Mouse (Mus musculus) kidney, embryonic 14.5 days (tissue): ENCODE results near the gene Hoxb9. TPM values are rescaled to one million over a fixed set of nuclear protein-coding genes. Genes with fewer than 3 reads are reported as not detected.

ENCODE experiments used
- ATAC-seq: fragments of 200-750 bp; cut with Nextera tagmentation; 2 replicates; pipeline ENCODE4 v1.8.0; 2017; ENCODE audit warnings: moderate number of reproducible peaks, mild to moderate bottlenecking, moderate TSS enrichment, moderate library complexity; ENCODE audit not compliant: low FRiP score, low TSS enrichment
- H3K27ac ChIP-seq: fragments of 300-500 bp; sonication (generic); 2 replicates; pipeline ENCODE4 v1.5.1; 2014; ENCODE audit warnings: low read depth, mild to moderate bottlenecking, low read length, moderate library complexity, mixed read lengths
- H3K27me3 ChIP-seq: fragments of 300-500 bp; sonication (generic); 2 replicates; pipeline ENCODE4 v1.6.1; 2014; ENCODE audit warnings: mild to moderate bottlenecking, low read length; ENCODE audit not compliant: control insufficient read depth, insufficient read depth
- H3K36me3 ChIP-seq: fragments of 300-500 bp; sonication (generic); 2 replicates; pipeline ENCODE4 v1.6.1; 2014; ENCODE audit warnings: low read length, mixed read lengths; ENCODE audit not compliant: control insufficient read depth, insufficient read depth
- H3K4me1 ChIP-seq: fragments of 300-500 bp; sonication (generic); 2 replicates; pipeline ENCODE4 v1.6.1; 2014; ENCODE audit warnings: low read length, mixed read lengths; ENCODE audit not compliant: control insufficient read depth, insufficient read depth
- H3K4me2 ChIP-seq: fragments of 300-500 bp; sonication (generic); replicated peaks from 2 replicates; pipeline ENCODE4 v1.6.1; 2014; ENCODE audit warnings: low read depth, mild to moderate bottlenecking, low read length
- H3K4me3 ChIP-seq: fragments of 300-500 bp; sonication (generic); 2 replicates; pipeline ENCODE4 v1.5.1; 2014; ENCODE audit warnings: mild to moderate bottlenecking, low read length
- H3K9ac ChIP-seq: fragments of 300-500 bp; sonication (generic); 2 replicates; pipeline ENCODE4 v1.6.1; 2014; ENCODE audit warnings: low read depth, mild to moderate bottlenecking, low read length, moderate library complexity
- H3K9me3 ChIP-seq: fragments of 300-500 bp; sonication (generic); 2 replicates; pipeline ENCODE4 v1.6.1; 2016; ENCODE audit warnings: low read length; ENCODE audit not compliant: control insufficient read depth
- WGBS: fragments of 180-500 bp; shearing (Covaris S2); extraction: QIAGEN DNeasy Blood & Tissue Kit; methylation state at CpG from one replicate; pipeline ENCODE4 v1.1.7; 2014; 5-methylcytosine and 5-hydroxymethylcytosine counted together
- polyA plus RNA-seq: library from polyadenylated mRNA; unstranded; fragments of >200 nt; fragmentation: Nextera tagmentation; extraction: Ambion mirVana; gene quantifications from 2 replicates; pipeline ENCODE4 v1.2.1, GENCODE M21; 2014

Hoxb9 gene
- polyA plus RNA-seq, 1 experiment from 2014 or later = 30.0 TPM

DNA sequence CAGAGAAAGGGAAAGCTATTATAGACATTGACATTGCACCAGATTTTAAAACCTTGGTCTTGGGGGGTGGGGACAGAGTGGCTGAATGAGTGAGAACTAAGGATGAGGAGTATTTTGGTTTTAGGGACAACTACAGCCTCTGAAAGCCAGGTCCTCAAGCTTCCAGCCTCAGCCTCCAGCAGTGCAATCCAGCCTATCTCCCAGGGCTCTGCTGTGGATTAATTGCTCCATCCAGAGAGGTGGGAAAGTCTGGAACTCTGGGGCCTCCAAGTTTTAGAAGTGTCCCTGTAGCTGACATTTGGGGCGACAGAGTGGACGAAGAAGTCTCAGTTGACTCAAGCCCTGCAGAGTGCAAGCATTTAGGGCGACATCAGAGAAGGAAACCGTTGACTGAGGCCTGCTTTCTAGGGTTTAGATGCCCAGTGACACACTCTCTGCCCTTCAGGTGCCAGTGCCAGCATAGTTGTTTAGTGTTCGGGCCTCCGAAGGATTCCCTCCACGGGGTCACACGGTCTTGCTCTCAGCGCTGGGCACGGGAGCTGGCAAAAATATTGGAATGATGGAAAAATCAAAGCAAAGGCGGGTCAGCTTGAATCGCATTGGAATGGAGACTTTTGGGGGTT lies 42.7 kb downstream of the Hoxb9 start:
- Histone ChIP-seq H3K27ac (peak overlapping the region; percentile 100), H3K9ac (peak overlapping the region; percentile 99), H3K4me1 (peaks cover 44% of the 10 kb centered on the region), H3K27me3 (no peaks in the 10 kb centered on the region), H3K9me3 (no peaks in the 10 kb centered on the region), H3K4me2 (peak overlapping the region; percentile 95), H3K36me3 (no peaks in the 10 kb centered on the region; the same call in 1 of the 2 replicates), H3K4me3 (peak overlapping the region; percentile 53)
- 7% methylated on average over 12 of the region's 12 CpGs for WGBS
- ATAC-seq = no peak

DNA sequence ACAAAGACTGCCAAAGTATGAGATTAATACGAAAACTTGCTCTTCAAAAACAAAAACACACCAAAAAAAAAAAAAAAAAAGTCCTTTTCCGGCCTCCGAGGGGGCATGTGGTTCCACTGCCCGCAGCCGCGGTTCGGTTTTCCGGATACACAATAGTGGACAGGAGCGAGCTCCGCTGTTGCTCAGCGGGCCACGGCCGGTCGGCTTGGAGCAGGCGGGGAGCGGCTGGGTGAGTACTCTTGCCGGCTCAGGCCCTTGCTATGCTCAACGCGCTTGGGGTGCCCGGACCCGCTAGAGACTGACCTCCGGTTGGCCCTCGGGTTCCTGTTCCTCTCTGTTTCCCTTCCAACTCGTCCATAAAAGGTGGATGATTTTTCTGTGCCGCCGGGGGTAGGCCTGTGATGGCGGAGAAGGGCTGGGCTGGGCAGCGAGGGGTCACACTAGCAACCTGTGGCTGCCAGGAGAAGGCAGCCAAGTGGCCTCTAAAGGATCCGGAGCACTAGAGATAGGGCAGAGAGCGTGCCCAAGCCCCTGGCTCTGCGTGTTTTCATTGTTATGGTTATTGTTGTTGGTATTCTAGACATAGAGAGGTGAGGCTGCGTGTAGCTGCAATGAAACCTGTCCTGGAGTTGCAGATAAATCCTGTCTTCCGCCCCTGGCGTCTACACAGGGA lies 43.5 kb downstream of the Hoxb9 start:
- Histone ChIP-seq H3K9me3 (no peaks in the 10 kb centered on the region), H3K4me2 (peak overlapping the region; percentile 95), H3K27me3 (no peaks in the 10 kb centered on the region), H3K27ac (peak overlapping the region; percentile 100), H3K4me1 (peaks cover 40% of the 10 kb centered on the region), H3K4me3 (peak overlapping the region; percentile 53), H3K36me3 (no peaks in the 10 kb centered on the region), H3K9ac (peak overlapping the region; percentile 99)
- no peak for ATAC-seq
- 4% methylated on average over 34 of the region's 34 CpGs for WGBS

DNA sequence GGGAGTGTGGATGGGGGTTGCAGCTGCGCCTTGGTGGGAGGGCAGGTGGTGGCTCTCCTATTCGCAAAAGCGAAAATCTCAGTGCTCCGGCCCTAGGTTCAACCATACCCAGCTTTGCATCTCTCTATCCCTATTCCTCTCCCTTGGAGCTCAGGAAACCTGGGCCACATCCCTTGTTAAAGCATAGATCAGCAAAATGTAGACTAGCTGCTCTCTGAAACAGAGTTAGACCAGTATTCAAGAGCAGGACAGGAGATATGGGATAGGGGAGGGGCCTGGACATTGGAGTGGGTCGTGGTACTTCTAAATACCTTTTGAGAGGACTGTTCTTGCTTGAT lies 44.1 kb downstream of the Hoxb9 start:
- 8% methylated on average over 5 of the region's 5 CpGs for WGBS
- Histone ChIP-seq H3K9ac (peak overlapping the region; percentile 99), H3K27me3 (no peaks in the 10 kb centered on the region), H3K9me3 (no peaks in the 10 kb centered on the region), H3K4me2 (peak overlapping the region; percentile 95), H3K4me1 (peaks cover 43% of the 10 kb centered on the region), H3K4me3 (peak overlapping the region; percentile 53), H3K27ac (peak overlapping the region; percentile 100), H3K36me3 (peaks cover 4% of the 10 kb centered on the region; the same call in 1 of the 2 replicates)
- ATAC-seq = no peak

- Histone ChIP-seq H3K4me2 (peak overlapping the region; percentile 95), H3K9me3 (no peaks in the 10 kb centered on the region), H3K9ac (peak overlapping the region; percentile 99), H3K27me3 (no peaks in the 10 kb centered on the region), H3K4me1 (peaks cover 49% of the 10 kb centered on the region), H3K27ac (peak overlapping the region; percentile 100), H3K4me3 (peak overlapping the region; percentile 53), H3K36me3 (peaks cover 11% of the 10 kb centered on the region)
- WGBS = 7% methylated on average over 18 of the region's 18 CpGs
- ATAC-seq = no peak
Observed at GRCm38 (mm10) chr11:96316696-96317607, 45.7 kb downstream of the Hoxb9 start.

DNA sequence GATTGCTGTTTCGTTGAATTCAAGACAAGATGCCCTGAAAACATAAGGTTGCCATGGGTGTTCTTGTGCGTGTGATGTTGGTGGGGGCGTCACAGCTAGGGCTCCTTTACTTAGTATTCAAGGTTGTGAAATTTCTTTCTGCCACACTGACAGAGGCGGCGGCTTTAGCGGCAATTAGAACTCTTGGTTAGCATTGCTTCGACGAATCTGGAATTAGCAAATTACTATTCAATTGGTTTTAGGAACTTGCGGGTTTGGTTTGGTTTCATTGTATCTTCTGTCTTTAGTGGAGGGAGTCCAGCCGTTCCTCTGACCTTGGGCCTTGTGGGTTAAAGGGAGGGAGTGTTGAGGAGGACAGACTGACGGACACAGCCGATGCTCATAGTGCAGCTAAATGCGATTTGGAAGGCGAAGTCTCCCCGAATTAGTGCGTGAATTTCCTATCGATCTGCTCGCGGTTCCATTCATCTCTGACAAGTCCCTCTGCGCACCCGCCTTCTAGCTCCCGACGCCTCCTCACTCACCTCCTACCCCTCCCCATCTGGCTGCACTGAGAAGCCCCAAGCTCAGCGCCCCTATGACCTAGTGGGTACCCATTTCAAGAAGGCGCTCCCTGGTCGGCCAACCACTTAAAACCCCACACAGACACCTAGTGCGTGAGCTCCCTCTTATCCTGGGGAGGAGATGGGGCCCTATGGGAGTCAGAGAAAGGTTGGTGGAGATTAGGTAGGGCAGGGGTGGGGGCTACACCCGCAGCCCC lies 46.5 kb downstream of the Hoxb9 start, which contains the start of gene Hoxb4:
Hoxb4 (plus strand) TSS at position 660 of the 760 bp plus-strand sequence.
- H3K27me3 ChIP-seq = no peaks in the 10 kb centered on the region
- H3K4me1 ChIP-seq = peaks cover 55% of the 10 kb centered on the region

DNA sequence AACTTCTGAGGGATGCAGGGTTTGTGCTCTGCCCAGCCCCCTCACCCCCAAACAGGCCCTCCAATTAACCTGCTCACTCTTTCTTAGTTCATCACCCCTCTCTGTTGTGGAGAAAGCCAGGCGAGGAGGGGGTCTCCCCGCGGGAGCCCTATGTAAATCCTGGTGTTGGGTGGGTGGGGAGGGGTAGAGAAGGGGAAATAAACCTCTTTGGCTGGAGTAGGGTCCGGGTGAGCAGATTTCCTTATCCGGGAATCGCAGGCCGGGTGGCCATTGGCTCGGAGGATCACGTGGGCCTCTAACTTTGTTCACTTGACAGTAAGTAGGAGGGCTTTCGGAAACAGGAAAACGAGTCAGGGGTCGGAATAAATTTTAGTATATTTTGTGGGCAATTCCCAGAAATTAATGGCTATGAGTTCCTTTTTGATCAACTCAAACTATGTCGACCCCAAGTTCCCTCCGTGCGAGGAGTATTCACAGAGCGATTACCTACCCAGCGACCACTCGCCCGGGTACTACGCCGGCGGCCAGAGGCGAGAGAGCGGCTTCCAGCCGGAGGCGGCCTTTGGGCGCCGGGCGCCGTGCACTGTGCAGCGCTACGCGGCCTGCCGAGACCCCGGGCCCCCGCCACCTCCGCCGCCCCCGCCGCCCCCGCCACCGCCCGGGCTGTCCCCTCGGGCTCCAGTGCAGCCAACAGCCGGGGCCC lies 47.3 kb downstream of the Hoxb9 start:
- Histone ChIP-seq H3K27me3 (no peaks in the 10 kb centered on the region), H3K27ac (peak overlapping the region; percentile 100), H3K9me3 (no peaks in the 10 kb centered on the region), H3K36me3 (peaks cover 15% of the 10 kb centered on the region), H3K4me1 (peaks cover 58% of the 10 kb centered on the region), H3K9ac (peak overlapping the region; percentile 99), H3K4me2 (peak overlapping the region; percentile 95), H3K4me3 (peak overlapping the region; percentile 53)
- under 1% methylated on average over 45 of the region's 45 CpGs for WGBS
- peak; percentile 64 for ATAC-seq

More for the DNA sequence above, 46.5 kb downstream of the Hoxb9 start, which contains the start of gene Hoxb4:
- H3K9ac ChIP-seq = peak within 1 kb of the TSS; percentile 99
- peak within 1 kb of the TSS; percentile 100 for H3K27ac ChIP-seq
- H3K36me3 ChIP-seq = peaks cover 15% of the 10 kb centered on the region
- WGBS = 4% methylated on average over 28 of the region's 28 CpGs
- H3K4me3 ChIP-seq = peak within 1 kb of the TSS; percentile 53
- H3K9me3 ChIP-seq = no peaks in the 10 kb centered on the region
- ATAC-seq = peak; percentile 3; the same call in 1 of the 2 replicates
- peak within 1 kb of the TSS; percentile 95 for H3K4me2 ChIP-seq

GRCm38 (mm10) chr11:96319071-96319902 lies 48.0 kb downstream of the Hoxb9 start:
- H3K27me3 ChIP-seq = no peaks in the 10 kb centered on the region
- peak overlapping the region; percentile 95 for H3K4me2 ChIP-seq
- no peaks in the 10 kb centered on the region for H3K9me3 ChIP-seq
- H3K27ac ChIP-seq = peak overlapping the region; percentile 100
- peaks cover 15% of the 10 kb centered on the region for H3K36me3 ChIP-seq
- peak overlapping the region; percentile 53 for H3K4me3 ChIP-seq
- ATAC-seq = peak; percentile 84
- 1% methylated on average over 30 of the region's 34 CpGs for WGBS
- peaks cover 59% of the 10 kb centered on the region for H3K4me1 ChIP-seq
- peak overlapping the region; percentile 99 for H3K9ac ChIP-seq
